Mouse (Mus musculus) skeletal muscle tissue, adult 2 months (tissue): Measurements from ENCODE around the gene Cebpg.

ENCODE experiments used
- DNase-seq: peaks from one replicate; pipeline ENCODE4 v3.0.0-alpha.2; 2012; ENCODE audit warnings: low read depth, low spot score

Cebpg gene

GRCm38 (mm10) chr7:35054286-35054685 lies 2.1 kb downstream of the Cebpg start:
- no peak for DNase-seq

GRCm38 (mm10) chr7:35053161-35053560 lies 3.2 kb downstream of the Cebpg start:
- no peak for DNase-seq

DNA sequence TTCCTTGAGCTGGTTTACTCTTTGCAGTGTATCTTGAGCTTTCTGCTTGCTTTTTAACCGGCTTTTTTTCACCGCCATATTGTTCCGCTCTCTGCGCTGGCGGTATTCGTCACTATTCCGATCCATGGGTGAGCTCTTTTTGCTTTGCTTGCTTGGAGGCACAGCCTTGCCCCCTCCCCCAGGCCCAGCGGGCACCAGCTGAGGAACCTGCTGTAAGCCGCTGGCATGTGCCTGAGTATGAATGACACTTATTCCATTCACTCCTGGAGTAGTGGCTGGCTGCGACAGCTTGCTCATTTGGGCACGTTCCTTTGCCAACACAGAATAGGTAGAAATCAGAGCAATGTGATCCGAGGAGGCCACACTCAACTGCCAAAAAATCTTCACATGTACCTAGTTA lies 5.8 kb downstream of the Cebpg start:
- DNase-seq: no peak

GRCm38 (mm10) chr7:35046091-35046490 lies 10.3 kb downstream of the Cebpg start:
- no peak for DNase-seq

DNA sequence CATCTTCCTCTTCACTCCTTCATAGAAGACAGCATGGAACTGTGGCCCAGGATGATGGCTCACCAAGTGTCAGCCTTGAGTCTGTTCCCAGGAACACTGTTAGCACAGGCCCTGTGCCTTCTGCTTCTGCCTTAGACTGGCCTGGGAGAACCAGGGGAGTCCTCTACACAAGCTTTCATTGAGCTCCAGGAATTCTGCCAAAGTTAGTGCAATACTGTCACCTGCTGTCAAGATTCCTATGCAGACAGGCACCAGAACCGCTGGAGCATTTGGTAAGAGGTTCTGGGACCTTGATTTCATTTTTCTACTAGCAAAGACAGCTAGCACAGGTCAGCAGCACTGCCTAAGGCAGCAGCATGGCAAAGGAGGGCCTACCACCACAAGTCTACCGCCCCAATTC lies 11.7 kb downstream of the Cebpg start:
- DNase-seq: no peak

DNA sequence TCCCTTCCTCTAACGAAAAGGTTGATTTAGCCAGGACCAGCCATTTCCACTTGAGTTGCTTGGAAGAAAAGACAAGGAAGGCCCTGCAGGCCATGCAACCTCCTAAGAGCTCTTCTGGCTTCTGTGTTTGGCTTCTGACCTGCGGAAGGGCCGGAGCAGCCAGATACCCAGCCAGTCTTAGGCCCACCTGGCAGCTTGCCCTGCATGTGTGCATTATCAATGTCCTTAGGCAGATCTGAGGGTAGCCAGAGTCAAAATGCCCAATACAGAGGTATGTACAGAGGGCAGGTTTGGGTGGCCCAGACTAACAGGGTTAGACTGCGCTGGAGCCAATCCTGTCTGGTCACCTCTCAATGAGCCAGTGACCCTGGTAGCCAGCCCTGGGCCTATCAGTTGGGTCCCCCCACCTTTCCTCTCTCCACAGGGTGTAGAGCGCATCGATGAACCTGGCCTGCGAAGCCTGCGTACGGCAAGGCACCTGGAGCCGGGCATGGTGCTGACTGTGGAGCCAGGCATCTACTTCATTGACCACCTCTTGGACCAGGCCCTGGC lies 13.0 kb downstream of the Cebpg start:
- DNase-seq: no peak

DNA sequence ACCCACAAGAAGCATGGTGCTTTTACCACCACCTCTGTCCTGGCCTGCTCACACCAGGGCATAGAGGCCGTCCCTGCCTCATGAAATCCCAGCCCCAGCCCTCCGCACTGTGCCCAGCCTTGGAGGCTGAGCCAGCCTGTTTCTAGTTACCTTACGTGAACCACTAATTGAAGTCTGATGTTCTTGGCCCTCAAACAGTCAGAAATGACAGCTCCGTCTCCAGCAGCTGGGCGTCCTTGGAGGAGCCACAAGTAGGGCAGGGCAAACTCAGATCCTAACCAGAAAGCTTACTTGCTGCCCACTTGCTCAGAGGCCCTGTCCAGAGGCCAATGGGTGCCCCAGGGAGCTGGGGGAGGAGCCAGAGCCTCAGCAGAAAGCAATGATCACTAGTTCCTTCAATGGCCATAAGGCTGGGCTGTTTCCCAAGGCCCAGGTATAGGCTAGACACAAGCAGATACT lies 13.6 kb downstream of the Cebpg start:
- DNase-seq: peak; percentile 88

- no peak for DNase-seq
These were observed 14.2 kb downstream of the Cebpg start for GRCm38 (mm10) chr7:35042209-35042554.

- DNase-seq: no peak
These were observed 14.8 kb downstream of the Cebpg start for GRCm38 (mm10) chr7:35041286-35042208.

DNA sequence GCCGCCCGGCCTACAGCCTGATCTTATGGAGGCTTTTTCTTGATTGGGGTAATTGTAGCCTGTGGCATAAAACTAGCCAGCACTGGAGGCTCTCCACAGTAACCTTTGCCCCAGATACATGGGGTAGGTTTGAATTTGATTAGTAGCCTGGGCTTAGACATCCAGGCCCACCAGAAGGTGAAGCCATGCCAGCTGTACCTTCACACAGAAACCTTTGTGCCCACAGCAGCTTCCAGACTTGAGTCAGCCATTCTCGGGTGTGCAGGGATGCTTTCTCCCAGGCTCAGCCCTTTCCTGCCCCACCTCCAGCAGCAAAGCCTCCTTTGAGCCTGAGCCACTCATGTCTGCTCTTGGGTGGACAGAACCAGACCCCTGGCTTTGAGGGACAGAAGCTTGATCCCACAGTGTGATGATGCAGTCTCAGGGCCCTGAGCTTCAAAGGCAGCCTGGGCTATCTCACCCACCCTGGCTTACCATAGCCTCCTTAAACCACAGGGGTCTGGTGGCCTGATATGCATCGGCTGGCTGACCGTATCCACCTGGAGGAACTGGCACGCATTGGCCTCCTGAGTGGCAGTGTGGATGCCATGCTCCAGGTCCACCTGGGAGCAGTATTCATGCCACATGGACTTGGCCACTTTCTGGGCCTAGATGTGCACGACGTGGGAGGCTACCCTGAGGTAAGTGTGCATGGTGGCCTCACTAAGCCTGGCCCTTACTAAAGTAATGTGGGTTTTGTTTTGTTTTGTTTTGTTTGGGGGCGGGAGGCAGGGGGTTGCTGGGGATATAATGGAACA lies 16.0 kb downstream of the Cebpg start:
- no peak for DNase-seq

DNA sequence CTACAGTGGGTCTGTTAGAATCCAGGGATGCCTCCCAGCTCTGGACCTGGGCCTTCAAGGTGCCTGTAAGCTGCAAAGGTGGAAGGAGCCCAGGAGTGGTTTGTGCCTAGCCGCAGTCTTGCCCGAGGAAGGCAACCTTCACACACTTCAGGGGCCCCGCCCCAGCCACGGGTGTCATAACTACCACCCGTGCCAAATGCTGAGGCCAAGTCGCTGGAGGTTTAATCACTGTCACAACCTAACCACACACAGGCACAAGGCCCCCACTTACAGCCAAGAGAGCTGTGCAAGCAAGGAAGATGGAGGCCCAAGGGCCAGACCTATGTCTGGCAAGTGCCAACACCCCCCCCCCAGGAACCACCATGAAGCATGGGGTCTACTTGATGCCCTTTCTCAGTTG lies 19.0 kb downstream of the Cebpg start:
- DNase-seq: no peak

DNA sequence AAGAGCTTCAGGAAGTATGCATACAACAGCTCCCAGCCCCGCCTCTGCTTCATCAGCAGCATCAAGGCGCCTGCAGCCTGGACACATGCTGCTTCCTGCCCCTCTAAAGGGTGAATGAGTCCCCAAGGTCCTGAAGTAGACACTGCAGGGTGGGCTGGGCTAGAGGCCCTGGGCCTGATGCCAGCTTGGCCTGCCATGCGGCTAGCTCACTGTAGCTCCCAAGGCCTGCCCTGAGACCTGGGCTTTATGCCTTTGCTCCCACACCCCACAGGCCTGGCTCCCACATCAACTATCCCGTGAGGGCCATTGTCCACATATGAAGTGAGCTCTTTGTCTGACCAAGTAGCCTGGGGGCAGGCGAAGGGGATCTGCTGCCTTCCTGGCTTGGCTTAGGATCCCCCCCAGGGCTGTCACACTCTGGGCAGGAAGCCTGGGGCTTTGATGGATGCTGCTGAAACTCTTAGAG lies 20.1 kb downstream of the Cebpg start:
- DNase-seq: no peak

DNA sequence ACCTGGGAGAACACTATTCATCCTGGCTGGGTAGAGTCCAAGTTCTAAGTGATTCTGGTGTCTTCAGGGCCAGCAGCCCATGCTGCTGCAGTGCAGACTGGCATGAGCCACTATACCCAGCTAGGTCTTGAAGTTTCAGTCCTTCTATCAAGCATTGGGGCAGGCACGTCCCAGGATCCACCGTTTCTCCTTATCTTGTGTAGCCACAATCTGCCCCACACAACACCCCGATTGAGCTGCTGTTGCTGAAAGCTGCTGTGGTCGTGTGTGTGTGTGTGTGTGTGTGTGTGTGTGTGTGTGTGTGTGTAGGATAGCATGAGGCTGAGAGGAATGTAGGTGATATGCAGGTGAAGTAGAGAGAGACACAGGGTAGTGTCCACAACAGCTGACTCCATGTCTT lies 20.8 kb downstream of the Cebpg start:
- DNase-seq: no peak

DNA sequence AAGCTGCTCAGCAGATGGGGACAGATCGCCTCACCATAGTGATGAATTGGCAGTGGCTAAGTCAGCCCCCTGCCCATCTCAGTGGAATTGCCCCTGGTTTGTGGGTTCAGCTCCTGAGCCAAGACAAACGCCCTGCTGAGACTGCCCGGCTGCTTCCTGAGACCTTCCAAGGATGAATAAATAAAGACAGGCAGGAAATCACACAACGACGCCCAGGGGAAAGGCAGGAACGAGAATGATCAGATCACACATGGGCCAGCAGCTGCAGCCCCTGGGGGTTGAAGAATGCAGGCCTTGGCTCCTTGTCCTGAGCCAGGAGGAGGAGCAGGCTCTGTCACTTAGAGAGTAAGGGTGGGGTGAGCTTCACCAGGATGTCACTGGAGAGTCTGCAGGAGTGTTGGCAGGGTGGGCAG lies 21.2 kb downstream of the Cebpg start:
- no peak for DNase-seq

DNA sequence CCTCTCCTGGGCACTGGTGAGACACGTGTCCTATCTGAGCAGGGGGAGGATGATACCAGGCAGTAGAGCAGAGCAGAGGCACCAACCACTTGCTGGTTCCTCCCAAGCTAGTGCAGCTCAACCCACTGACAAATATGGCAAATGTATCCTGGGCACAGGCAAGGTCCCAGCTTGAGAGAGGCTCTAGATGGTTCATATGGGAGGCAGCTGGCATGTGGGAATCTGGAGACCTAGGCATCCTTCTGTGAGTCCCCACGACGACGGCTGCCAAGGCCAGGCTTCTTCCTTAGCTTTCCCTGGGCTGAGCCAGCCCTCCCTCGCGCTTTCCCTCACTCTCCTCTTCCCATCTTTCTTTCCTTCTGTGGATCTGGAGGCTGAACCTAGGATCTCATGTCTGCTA lies 25.8 kb downstream of the Cebpg start:
- no peak for DNase-seq

DNA sequence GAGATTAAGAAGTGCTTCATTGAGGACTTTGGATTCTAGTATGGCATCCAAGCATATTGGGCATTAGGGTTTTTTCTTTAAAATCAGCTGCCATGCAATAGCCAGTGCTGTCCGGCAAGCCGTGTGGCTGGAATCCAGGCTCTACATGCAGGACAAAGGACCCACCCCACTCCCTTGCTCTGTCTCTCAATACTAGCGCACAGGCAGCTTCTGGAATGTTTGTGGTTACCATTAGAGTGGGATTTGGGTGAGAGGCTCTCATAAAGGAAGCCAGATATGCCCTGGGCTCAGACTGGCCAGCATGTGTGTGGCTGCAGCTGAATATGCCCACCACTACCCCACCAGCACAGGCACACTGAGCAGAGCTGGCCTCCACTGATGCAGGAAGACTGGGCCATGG lies 26.7 kb downstream of the Cebpg start:
- DNase-seq: no peak

- DNase-seq: no peak
These were observed 27.1 kb downstream of the Cebpg start for GRCm38 (mm10) chr7:35029228-35029627.

DNA sequence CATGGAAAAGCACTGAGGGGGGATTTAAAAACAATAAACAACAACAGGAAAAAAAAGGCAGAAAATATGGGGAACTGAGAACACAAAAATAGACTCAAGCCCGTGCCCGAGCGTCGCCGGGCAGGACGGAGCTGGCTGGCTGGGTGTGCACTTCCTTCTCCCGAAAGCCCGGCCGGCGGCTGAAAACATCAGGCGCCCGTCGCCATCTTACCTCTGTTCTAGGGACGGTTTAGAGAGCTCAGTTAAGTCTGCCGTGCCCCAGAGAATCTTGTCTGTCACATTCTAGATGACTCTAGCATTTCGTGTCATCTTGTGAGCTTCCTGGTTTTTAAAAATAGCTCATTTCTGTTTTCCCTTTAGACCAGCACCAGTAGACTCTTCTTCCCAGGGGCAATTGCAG lies 27.8 kb downstream of the Cebpg start:
- DNase-seq: no peak

GRCm38 (mm10) chr7:35027801-35028420 lies 28.5 kb downstream of the Cebpg start:
- no peak for DNase-seq

GRCm38 (mm10) chr7:35026838-35027291 lies 29.5 kb downstream of the Cebpg start:
- no peak for DNase-seq

GRCm38 (mm10) chr7:35026276-35026630 lies 30.1 kb downstream of the Cebpg start:
- DNase-seq: no peak
